8 mouse cellular contexts compared by ENCODE assay signal in the genomic region with DNA sequence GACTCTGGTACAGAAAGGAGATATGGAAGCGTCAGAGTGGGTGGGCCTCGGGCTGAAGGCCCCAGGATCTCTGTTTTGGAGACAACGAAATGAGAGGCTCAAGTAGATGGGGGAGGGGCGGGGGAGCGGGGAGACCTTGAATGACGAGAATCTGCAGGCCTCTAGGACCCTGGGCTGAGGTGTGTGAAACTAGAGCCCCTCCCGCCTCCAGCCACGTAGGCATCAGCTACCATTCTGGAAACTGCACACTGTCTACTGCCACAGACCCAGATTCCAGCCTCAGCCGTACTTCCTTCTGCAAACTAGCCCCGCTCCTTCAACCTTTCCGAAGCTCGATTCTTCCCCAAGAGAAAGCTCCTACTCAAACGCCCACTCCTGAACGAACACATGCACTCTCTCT. TPM values are rescaled to one million over a fixed set of nuclear protein-coding genes. Genes with fewer than 3 reads are reported as not detected.
A peak's percentile ranks its signal among the peaks of the same experiment; 100 is the strongest.
DNase-seq lines count a peak whose midpoint lies in the region; ATAC-seq and TF ChIP-seq lines count a peak whose summit lies in the region.

No protein-coding gene starts in this region.

- no peak overlapping the region for H3K9ac ChIP-seq in ES-Bruce4 (ENCODE audit: low read depth, poor library complexity, severe bottlenecking)
- H3K9ac ChIP-seq in embryonic facial prominence, embryonic 13.5 days = peak overlapping the region; percentile 99
- peak overlapping the region; percentile 88 for H3K9ac ChIP-seq in intestine, embryonic 16.5 days (ENCODE audit: low read depth, low read length)

- no peaks in the 10 kb centered on the region for H3K9me3 ChIP-seq in ES-Bruce4 (replicated peaks; ENCODE audit: control insufficient read depth, insufficient read depth, low read length, poor library complexity, severe bottlenecking)
- no peaks in the 10 kb centered on the region for H3K9me3 ChIP-seq in embryonic facial prominence, embryonic 13.5 days
- no peaks in the 10 kb centered on the region for H3K9me3 ChIP-seq in intestine, embryonic 16.5 days (ENCODE audit: control insufficient read depth, low read length)

- intact Hi-C loops in gastrocnemius, adult 2 months (cut with DNase I) = loop anchor here (5.0 to 10.0 kb wide), 2 partner anchors 46 to 108 kb away; a partner anchor contains a TSS

- no peak overlapping the region for H3ac ChIP-seq in myocyte (ENCODE audit: control insufficient read depth, insufficient read length)

- H3K27me3 ChIP-seq in ES-Bruce4 (ENCODE audit: control insufficient read depth, insufficient read depth, low read length, poor library complexity, severe bottlenecking) = no peaks in the 10 kb centered on the region
- H3K27me3 ChIP-seq in embryonic facial prominence, embryonic 13.5 days = peaks cover 3% of the 10 kb centered on the region; the same call in 1 of the 2 replicates
- peaks cover 11% of the 10 kb centered on the region; the same call in 1 of the 2 replicates for H3K27me3 ChIP-seq in intestine, embryonic 16.5 days (replicated peaks; ENCODE audit: control insufficient read depth, insufficient read depth, low read length)
- peaks cover 22% of the 10 kb centered on the region for H3K27me3 ChIP-seq in myocyte (ENCODE audit: control insufficient read depth, insufficient read depth, insufficient read length)

- no peak overlapping the region for H3K27ac ChIP-seq in gastrocnemius, adult 2 months
- H3K27ac ChIP-seq in ES-Bruce4 (ENCODE audit: insufficient read depth, low read length) = no peak overlapping the region
- peak overlapping the region; percentile 100 for H3K27ac ChIP-seq in embryonic facial prominence, embryonic 13.5 days
- no peak overlapping the region for H3K27ac ChIP-seq in intestine, embryonic 16.5 days (ENCODE audit: low read length)

- H3K4me2 ChIP-seq in embryonic facial prominence, embryonic 13.5 days = peak overlapping the region; percentile 68
- H3K4me2 ChIP-seq in intestine, embryonic 16.5 days (ENCODE audit: low read depth, low read length) = peak overlapping the region; percentile 96
- peak overlapping the region; percentile 70 for H3K4me2 ChIP-seq in myocyte (ENCODE audit: low read depth)

- peaks cover 12% of the 10 kb centered on the region for H3K4me1 ChIP-seq in ES-Bruce4 (ENCODE audit: control insufficient read depth, insufficient read depth, low read length)
- H3K4me1 ChIP-seq in embryonic facial prominence, embryonic 13.5 days = peaks cover 40% of the 10 kb centered on the region
- H3K4me1 ChIP-seq in intestine, embryonic 16.5 days (ENCODE audit: control insufficient read depth, insufficient read depth, low read length) = 0 out of 2 replicates have a peak, but pooled peaks cover 15% of the 10 kb centered on the region

- no peak for TF ChIP-seq CTCF in gastrocnemius, adult 2 months (IDR thresholded peaks at IDR 0.05)
- TF ChIP-seq CTCF in ES-Bruce4 (IDR thresholded peaks at IDR 0.05; ENCODE audit: low read depth, low read length) = no peak

- ATAC-seq in embryonic facial prominence, embryonic 13.5 days (ENCODE audit: insufficient number of reproducible peaks, insufficient read depth, low FRiP score, low TSS enrichment, low read depth) = peak; percentile 60; the same call in 1 of the 2 replicates
- peak; percentile 38; the same call in 1 of the 2 replicates for ATAC-seq in intestine, embryonic 16.5 days

- no peak for DNase-seq in gastrocnemius, adult 2 months
- no peak for DNase-seq in gastrocnemius, adult 18-20 months (ENCODE audit: low spot score)
- no peak for DNase-seq in urinary bladder, postnatal 36 days (ENCODE audit: low spot score in 2 of 2)
- no peak for DNase-seq in ovary, adult 18-20 months (ENCODE audit: low spot score)

- TF ChIP-seq POLR2A in ES-Bruce4 (IDR thresholded peaks at IDR 0.05; ENCODE audit: insufficient read depth, low read length) (no peak), myocyte (IDR thresholded peaks at IDR 0.05; ENCODE audit: insufficient read length, low read depth) (no peak)

- no peaks in the 10 kb centered on the region for H3K36me3 ChIP-seq in ES-Bruce4 (ENCODE audit: control insufficient read depth, insufficient read depth, low read length, poor library complexity, severe bottlenecking)
- H3K36me3 ChIP-seq in embryonic facial prominence, embryonic 13.5 days = peaks cover 38% of the 10 kb centered on the region
- no peaks in the 10 kb centered on the region for H3K36me3 ChIP-seq in intestine, embryonic 16.5 days (ENCODE audit: control insufficient read depth, insufficient read depth, low read length)
- no peaks in the 10 kb centered on the region for H3K36me3 ChIP-seq in myocyte (ENCODE audit: control insufficient read depth, insufficient read depth)

- peak overlapping the region; percentile 86 for H3K4me3 ChIP-seq in gastrocnemius, adult 2 months
- H3K4me3 ChIP-seq in ES-Bruce4 (ENCODE audit: low read depth, low read length) = peak overlapping the region; percentile 64
- peak overlapping the region; percentile 84 for H3K4me3 ChIP-seq in embryonic facial prominence, embryonic 13.5 days
- H3K4me3 ChIP-seq in intestine, embryonic 16.5 days (ENCODE audit: low read length) = peak overlapping the region; percentile 70
- H3K4me3 ChIP-seq in myocyte = no peak overlapping the region

- TF ChIP-seq EP300 in ES-Bruce4 (IDR thresholded peaks at IDR 0.05; ENCODE audit: insufficient read depth, low read depth, low read length) = no peak

- WGBS in embryonic facial prominence, embryonic 13.5 days = 3% methylated on average over 14 of the region's 14 CpGs
- 13% methylated on average over 14 of the region's 14 CpGs for WGBS in intestine, embryonic 16.5 days

- no peaks in the 10 kb centered on the region for H3K79me2 ChIP-seq in myocyte (ENCODE audit: control insufficient read depth, insufficient read depth)

TF ChIP-seq in myocyte, 11 proteins besides CTCF, POLR2A, EP300 and RAD21:
- TF ChIP-seq REST (IDR thresholded peaks at IDR 0.05; ENCODE audit: insufficient read depth, insufficient read length) (no peak), MYOD1 (IDR thresholded peaks at IDR 0.05; ENCODE audit: control insufficient read depth in 1 of 3, insufficient read length in 2 of 3, low read depth in 2 of 3) (no peak), POLR2AphosphoS2 (IDR thresholded peaks at IDR 0.05; ENCODE audit: insufficient read length, low read depth) (no peak)

RNA-seq across cellular contexts. Expression of a gene that starts 1.2 kb away (rescaled TPM):
- total RNA-seq in gastrocnemius, adult 2 months (2021) = 1 to 10 TPM; 4.1 to 7.1 TPM
- total RNA-seq in gastrocnemius, adult 18-20 months (2021) = 1 to 10 TPM; 3.5 to 4.9 TPM
- polyA plus RNA-seq in ES-Bruce4 (2011; ENCODE audit: insufficient read depth, insufficient read length, low read depth, missing spikeins) (3.1 and 3.6 TPM in 2 replicates), myocyte (2012; fragmentation: generic; extraction: Trizol) (1.1 TPM)
- polyA plus RNA-seq in embryonic facial prominence, embryonic 13.5 days (2015; fragmentation: Nextera tagmentation; extraction: Ambion mirVana) = 60.5 and 60.8 TPM in 2 replicates
- polyA plus RNA-seq in intestine, embryonic 16.5 days (2015; fragmentation: Nextera tagmentation; extraction: Ambion mirVana) = 5.6 and 7.2 TPM in 2 replicates

RNA-seq across cellular contexts. Expression of a gene that starts 7.5 kb away (rescaled TPM):
- not detected for total RNA-seq in gastrocnemius, adult 2 months (2021)
- under 1 TPM; 0.09 to 0.21 TPM for total RNA-seq in gastrocnemius, adult 18-20 months (2021)
- polyA plus RNA-seq in ES-Bruce4 (2011; ENCODE audit: insufficient read depth, insufficient read length, low read depth, missing spikeins) (2.4 and 3.2 TPM in 2 replicates), myocyte (2012; fragmentation: generic; extraction: Trizol) (0.02 TPM)
- polyA plus RNA-seq in embryonic facial prominence, embryonic 13.5 days (2015; fragmentation: Nextera tagmentation; extraction: Ambion mirVana) = 2.0 and 2.4 TPM in 2 replicates
- 0.75 and 0.77 TPM in 2 replicates for polyA plus RNA-seq in intestine, embryonic 16.5 days (2015; fragmentation: Nextera tagmentation; extraction: Ambion mirVana)

RNA-seq across cellular contexts. Expression of a gene that starts 16.2 kb away (rescaled TPM):
- total RNA-seq in gastrocnemius, adult 2 months (2021) = 1 to 10 TPM in 1 of 2 experiments, under 1 TPM in 1; 0.75 to 1.4 TPM
- under 1 TPM; 0.57 to 0.71 TPM for total RNA-seq in gastrocnemius, adult 18-20 months (2021)
- polyA plus RNA-seq in ES-Bruce4 (2011; ENCODE audit: insufficient read depth, insufficient read length, low read depth, missing spikeins) (not detected in 2 replicates), myocyte (2012; fragmentation: generic; extraction: Trizol) (0.11 TPM)
- 0.25 and 0.52 TPM in 2 replicates for polyA plus RNA-seq in embryonic facial prominence, embryonic 13.5 days (2015; fragmentation: Nextera tagmentation; extraction: Ambion mirVana)
- 0.70 and 1.7 TPM in 2 replicates for polyA plus RNA-seq in intestine, embryonic 16.5 days (2015; fragmentation: Nextera tagmentation; extraction: Ambion mirVana)

RNA-seq across cellular contexts. Expression of a gene that starts 27.0 kb away (rescaled TPM):
- under 1 TPM; 0.26 to 0.31 TPM for total RNA-seq in gastrocnemius, adult 2 months (2021)
- total RNA-seq in gastrocnemius, adult 18-20 months (2021) = under 1 TPM; 0.25 to 0.55 TPM
- polyA plus RNA-seq in ES-Bruce4 (2011; ENCODE audit: insufficient read depth, insufficient read length, low read depth, missing spikeins) (162 and 187 TPM in 2 replicates), myocyte (2012; fragmentation: generic; extraction: Trizol) (28.8 TPM)
- 142 and 184 TPM in 2 replicates for polyA plus RNA-seq in embryonic facial prominence, embryonic 13.5 days (2015; fragmentation: Nextera tagmentation; extraction: Ambion mirVana)
- 153 and 183 TPM in 2 replicates for polyA plus RNA-seq in intestine, embryonic 16.5 days (2015; fragmentation: Nextera tagmentation; extraction: Ambion mirVana)

RNA-seq across cellular contexts. Expression of a gene that starts 27.0 kb away (rescaled TPM):
- total RNA-seq in gastrocnemius, adult 2 months (2021) = 10 to 100 TPM; 43.4 to 50.1 TPM
- total RNA-seq in gastrocnemius, adult 18-20 months (2021) = 10 to 100 TPM; 39.9 to 50.1 TPM
- 80.9 and 85.2 TPM in 2 replicates for polyA plus RNA-seq in ES-Bruce4 (2011; ENCODE audit: insufficient read depth, insufficient read length, low read depth, missing spikeins)
- polyA plus RNA-seq in embryonic facial prominence, embryonic 13.5 days (2015; fragmentation: Nextera tagmentation; extraction: Ambion mirVana) = 149 and 163 TPM in 2 replicates
- polyA plus RNA-seq in intestine, embryonic 16.5 days (2015; fragmentation: Nextera tagmentation; extraction: Ambion mirVana) = 106 and 117 TPM in 2 replicates
- polyA plus RNA-seq in myocyte (2012; fragmentation: generic; extraction: Trizol) = 123 TPM
